Mouse (Mus musculus): ENCODE results near the gene Smim8.

DNA sequence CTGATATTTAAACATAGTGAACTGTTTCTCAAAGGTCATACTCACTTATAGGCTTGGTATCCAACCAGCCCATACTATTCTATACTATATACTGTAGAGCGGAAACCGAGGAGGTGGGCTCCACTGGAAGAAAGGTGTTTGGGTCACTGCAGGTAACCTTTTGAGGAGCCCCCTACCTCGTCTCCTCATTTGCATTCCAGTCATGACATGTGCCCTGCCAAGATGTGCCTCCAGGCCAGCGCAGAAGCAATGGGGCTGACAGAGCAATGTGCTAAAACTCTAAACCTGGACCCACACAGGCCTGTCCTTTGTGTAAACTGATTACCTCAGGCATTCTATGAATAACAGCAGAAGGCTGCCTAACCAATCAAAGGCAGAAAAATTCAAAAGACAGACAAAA is 53.9 kb downstream of the Smim8 start:
- TF ChIP-seq MAZ (IDR thresholded peaks at IDR 0.05; ENCODE audit: low read depth, low read length) (no peak), ZMIZ1 (IDR thresholded peaks at IDR 0.05; ENCODE audit: low read depth, low read length) (no peak)

Data from CH12.LX (cell line).